Mouse (Mus musculus) frontal cortex, postnatal 25 days (tissue): ENCODE data around the gene Retsat.

ENCODE experiments used
- DNase-seq, 2 experiments: peaks; one replicate each; pipeline ENCODE4 v3.0.0; 2022; ENCODE audit warnings: low spot score in 2 of 2

Retsat gene

GRCm38 (mm10) chr6:72597956-72598753 is at the start of gene Retsat, which contains the start of gene Elmod3:
TSS of gene Retsat (plus strand) at chr6:72598475.
TSS of gene Elmod3 (minus strand) at chr6:72598413.
- DNase-seq, result peak; percentile 72 to 83

- no peak for DNase-seq
Measured at GRCm38 (mm10) chr6:72549041-72549580, 49.2 kb upstream of the Retsat start.

- no peak for DNase-seq
Measured at GRCm38 (mm10) chr6:72550025-72550424, 48.2 kb upstream of the Retsat start.

- DNase-seq, result no peak
Measured at GRCm38 (mm10) chr6:72550503-72551100, 47.7 kb upstream of the Retsat start.

GRCm38 (mm10) chr6:72552171-72553078 is 45.9 kb upstream of the Retsat start:
- peak in 1 of 2 experiments; percentile 43 for DNase-seq

GRCm38 (mm10) chr6:72553079-72553412 is 45.2 kb upstream of the Retsat start:
- no peak for DNase-seq

- DNase-seq, result no peak
Measured at GRCm38 (mm10) chr6:72560801-72561200, 37.5 kb upstream of the Retsat start.

- no peak for DNase-seq
Measured at GRCm38 (mm10) chr6:72562486-72562885, 35.8 kb upstream of the Retsat start.

- no peak for DNase-seq
Measured at GRCm38 (mm10) chr6:72562894-72563293, 35.4 kb upstream of the Retsat start.

GRCm38 (mm10) chr6:72565506-72565905 is 32.8 kb upstream of the Retsat start:
- DNase-seq, result no peak

- DNase-seq, result peak; percentile 89 to 90
Measured at GRCm38 (mm10) chr6:72566044-72566443, 32.2 kb upstream of the Retsat start.

GRCm38 (mm10) chr6:72567508-72567907 is 30.8 kb upstream of the Retsat start:
- DNase-seq, result no peak

GRCm38 (mm10) chr6:72568736-72569135 is 29.5 kb upstream of the Retsat start:
- DNase-seq, result no peak

- DNase-seq, result no peak
Measured at GRCm38 (mm10) chr6:72570644-72571397, 27.5 kb upstream of the Retsat start.

GRCm38 (mm10) chr6:72571826-72572225 is 26.4 kb upstream of the Retsat start:
- DNase-seq, result no peak

- DNase-seq, result no peak
Measured at GRCm38 (mm10) chr6:72576041-72576440, 22.2 kb upstream of the Retsat start.

GRCm38 (mm10) chr6:72581625-72582382 is 16.5 kb upstream of the Retsat start:
- no peak for DNase-seq

- DNase-seq, result no peak
Measured at GRCm38 (mm10) chr6:72583211-72583839, 14.9 kb upstream of the Retsat start.

- no peak for DNase-seq
Measured at GRCm38 (mm10) chr6:72584154-72584553, 14.1 kb upstream of the Retsat start.

GRCm38 (mm10) chr6:72586701-72587100 is 11.6 kb upstream of the Retsat start:
- no peak for DNase-seq
